Mouse (Mus musculus) midbrain, embryonic 11.5 days (tissue): ENCODE measurements around the gene Unc45b. TPM values are rescaled to one million over a fixed set of nuclear protein-coding genes. Genes with fewer than 3 reads are reported as not detected.

Experiments
- ATAC-seq: fragments of 200-750 bp; cut with Nextera tagmentation; 2 replicates; pipeline ENCODE4 v1.8.0; 2017; ENCODE audit warnings: moderate TSS enrichment, moderate library complexity; ENCODE audit not compliant: low FRiP score
- DNase-seq: peaks from one replicate; pipeline ENCODE4 v3.0.0; 2015; ENCODE audit warnings: low spot score; ENCODE audit errors: missing footprints
- H3K27ac ChIP-seq: fragments of 300-500 bp; sonication (generic); 2 replicates; pipeline ENCODE4 v1.5.1; 2014; ENCODE audit warnings: low read depth, low read length
- H3K27me3 ChIP-seq: fragments of 300-500 bp; sonication (generic); 2 replicates; pipeline ENCODE4 v1.6.1; 2014; ENCODE audit warnings: mild to moderate bottlenecking, low read length, moderate library complexity, mixed read lengths; ENCODE audit not compliant: control insufficient read depth, insufficient read depth
- H3K36me3 ChIP-seq: fragments of 300-500 bp; sonication (generic); 2 replicates; pipeline ENCODE4 v1.6.1; 2014; ENCODE audit warnings: mild to moderate bottlenecking, low read length, moderate library complexity, mixed read lengths; ENCODE audit not compliant: control insufficient read depth, insufficient read depth
- H3K4me1 ChIP-seq: fragments of 300-500 bp; sonication (generic); 2 replicates; pipeline ENCODE4 v1.6.1; 2014; ENCODE audit warnings: low read length; ENCODE audit not compliant: control insufficient read depth, insufficient read depth
- H3K4me2 ChIP-seq: fragments of 300-500 bp; sonication (generic); 2 replicates; pipeline ENCODE4 v1.6.1; 2014; ENCODE audit warnings: mild to moderate bottlenecking, moderate library complexity
- H3K4me3 ChIP-seq: fragments of 300-500 bp; sonication (generic); 2 replicates; pipeline ENCODE4 v1.5.1; 2014; ENCODE audit warnings: low read depth, low read length
- H3K9ac ChIP-seq: fragments of 300-500 bp; sonication (generic); 2 replicates; pipeline ENCODE4 v1.6.1; 2014; ENCODE audit warnings: low read length
- H3K9me3 ChIP-seq: fragments of 300-500 bp; sonication (generic); 2 replicates; pipeline ENCODE4 v1.6.1; 2016; ENCODE audit warnings: low read length; ENCODE audit not compliant: control insufficient read depth
- whole genome bisulfite sequencing: fragments of 180-500 bp; shearing (Covaris S2); extraction: QIAGEN DNeasy Blood & Tissue Kit; methylation state at CpG from one replicate; pipeline ENCODE4 v1.1.7; 2014; 5-methylcytosine and 5-hydroxymethylcytosine counted together
- microRNA-seq: library from miRNA; unstranded; fragments of <30 nt; microRNA quantifications from one replicate; pipeline ENCODE4, GENCODE M21; 2017
- polyA plus RNA-seq: library from polyadenylated mRNA; unstranded; fragments of >200 nt; fragmentation: Nextera tagmentation; extraction: Ambion mirVana; gene quantifications from 2 replicates; pipeline ENCODE4 v1.2.1, GENCODE M21; 2014

Unc45b gene
- polyA plus RNA-seq, 1 experiment from 2014 or later: 0.10 TPM

- Histone ChIP-seq H3K4me3 (peak within 1 kb of the TSS; percentile 25), H3K36me3 (no peaks in the 10 kb centered on the region), H3K9ac (peak within 1 kb of the TSS; percentile 47; the same call in 1 of the 2 replicates), H3K27ac (no peak within 1 kb of the TSS), H3K4me2 (peak within 1 kb of the TSS; percentile 59), H3K27me3 (peaks cover 3% of the 10 kb centered on the region; the same call in 1 of the 2 replicates), H3K9me3 (no peaks in the 10 kb centered on the region), H3K4me1 (peaks cover 7% of the 10 kb centered on the region)
- 8% methylated on average over 14 of the region's 14 CpGs for WGBS
- ATAC-seq (no peak), DNase-seq (peak; percentile 91)
Observed at GRCm38 (mm10) chr11:82991469-82992166, 81.3 kb downstream of the Unc45b start, which contains the start of gene Slfn9. Slfn9 (minus strand) TSS chr11:82991830.

Small RNA genes within 50 kb of the gene (microRNA-seq; reads per million reads assigned to microRNA genes)
- not detected for gene Mir7679

Other genes starting within 250 kb of the Unc45b start
- gene Cct6b, start 146.2 kb upstream of the Unc45b start, polyA plus RNA-seq: 0.16 and 0.52 TPM in 2 replicates
- 35.1 and 38.5 TPM in 2 replicates for gene Zfp830, start 146.2 kb upstream of the Unc45b start, polyA plus RNA-seq
- gene Lig3, start 129.4 kb upstream of the Unc45b start, polyA plus RNA-seq: 48.2 and 52.6 TPM in 2 replicates
- gene Rffl, start 39.3 kb upstream of the Unc45b start, polyA plus RNA-seq: 8.9 and 9.2 TPM in 2 replicates
- gene Rad51d, start 19.9 kb upstream of the Unc45b start, polyA plus RNA-seq: 13.7 and 17.4 TPM in 2 replicates
- gene Fndc8, start 18.4 kb upstream of the Unc45b start, polyA plus RNA-seq: 0.19 and 0.30 TPM in 2 replicates
- gene Nle1, start 2.1 kb upstream of the Unc45b start, polyA plus RNA-seq: 22.9 and 23.7 TPM in 2 replicates
- gene Slfn5, start 40.8 kb downstream of the Unc45b start, polyA plus RNA-seq: 0.14 and 0.47 TPM in 2 replicates
- 7.1 and 7.6 TPM in 2 replicates for gene Slfn9, start 81.3 kb downstream of the Unc45b start, polyA plus RNA-seq
- gene Slfn8, start 110.3 kb downstream of the Unc45b start, polyA plus RNA-seq: 0.11 and 0.28 TPM in 2 replicates
- 2.3 and 2.7 TPM in 2 replicates for gene Slfn2, start 154.6 kb downstream of the Unc45b start, polyA plus RNA-seq
- 0.10 TPM in 1 of 2 replicates, not detected in the other for gene Slfn1, start 206.3 kb downstream of the Unc45b start, polyA plus RNA-seq